9 mouse cellular contexts compared by ENCODE assay signal in genomic region chr8:83660995-83661680, GRCm38 (mm10). TPM values are rescaled to one million over a fixed set of nuclear protein-coding genes. Genes with fewer than 3 reads are reported as not detected.
DNase-seq lines count a peak whose midpoint lies in the region; ATAC-seq and TF ChIP-seq lines count a peak whose summit lies in the region.
"Had no signal": no experiment of that assay in that cellular context is flagged by ENCODE, and none has a peak within 500 bp of the region (broad histone marks: within the 10 kb centered on the region; RNA-seq: fewer than 3 reads in every experiment).

No protein-coding gene starts in this region.

- no peaks in the 10 kb centered on the region for H3K27me3 ChIP-seq in heart, embryonic 11.5 days (ENCODE audit: control insufficient read depth, insufficient read depth, low read length)
- peaks cover 1% of the 10 kb centered on the region; the same call in 1 of the 2 replicates for H3K27me3 ChIP-seq in forebrain, embryonic 10.5 days (ENCODE audit: poor library complexity, severe bottlenecking)
- no peaks in the 10 kb centered on the region for H3K27me3 ChIP-seq in kidney, adult 2 months (replicated peaks; ENCODE audit: control insufficient read depth, insufficient read depth, low read length)
- no peaks in the 10 kb centered on the region for H3K27me3 ChIP-seq in lung, postnatal 0 days (replicated peaks; ENCODE audit: insufficient read depth, low read length)

- H3K27ac ChIP-seq in heart, embryonic 11.5 days (ENCODE audit: low read depth, low read length) = peak overlapping the region; percentile 54; the same call in 1 of the 2 replicates
- peak overlapping the region; percentile 36 for H3K27ac ChIP-seq in forebrain, embryonic 10.5 days
- peak overlapping the region; percentile 65 for H3K27ac ChIP-seq in kidney, adult 2 months (ENCODE audit: insufficient read depth, low read depth, low read length)
- H3K27ac ChIP-seq in lung, postnatal 0 days (ENCODE audit: low read length) = peak overlapping the region; percentile 52; the same call in 1 of the 2 replicates

- TF ChIP-seq CTCF in kidney, adult 2 months (conservative IDR thresholded peaks at IDR 0.05; ENCODE audit: insufficient read depth, insufficient read length, low read depth, low read length) = no peak
- TF ChIP-seq CTCF in lung, postnatal 0 days (IDR thresholded peaks at IDR 0.05) = no peak

- 14% methylated on average over 22 of the region's 22 CpGs for WGBS in heart, embryonic 11.5 days (ENCODE audit: insufficient replicate concordance)
- 17% methylated on average over 22 of the region's 22 CpGs for WGBS in forebrain, embryonic 10.5 days
- WGBS in kidney, adult 2 months = 30% methylated on average over 22 of the region's 22 CpGs
- 22% methylated on average over 22 of the region's 22 CpGs for WGBS in lung, postnatal 0 days

- TF ChIP-seq POLR2A in kidney, adult 2 months (IDR thresholded peaks at IDR 0.05; ENCODE audit: low read depth, low read length) = no peak

- peak overlapping the region; percentile 58 for H3K4me2 ChIP-seq in heart, embryonic 11.5 days
- H3K4me2 ChIP-seq in lung, postnatal 0 days (replicated peaks; ENCODE audit: low read depth, low read length) = peak overlapping the region; percentile 43

- peaks cover 32% of the 10 kb centered on the region for H3K4me1 ChIP-seq in heart, embryonic 11.5 days (ENCODE audit: control insufficient read depth, insufficient read depth, low read length)
- peaks cover 66% of the 10 kb centered on the region for H3K4me1 ChIP-seq in forebrain, embryonic 10.5 days
- H3K4me1 ChIP-seq in kidney, adult 2 months (ENCODE audit: control insufficient read depth, insufficient read depth, low read length) = peaks cover 11% of the 10 kb centered on the region
- peaks cover 21% of the 10 kb centered on the region; the same call in 1 of the 2 replicates for H3K4me1 ChIP-seq in lung, postnatal 0 days (ENCODE audit: insufficient read depth, low read depth, low read length)

- ATAC-seq in heart, embryonic 11.5 days (replicated peaks; ENCODE audit: insufficient number of reproducible peaks, low FRiP score, low TSS enrichment) = no peak
- no peak for ATAC-seq in lung, postnatal 0 days
- no peak for ATAC-seq in erythroblast, adult 5-6 weeks (replicated peaks; ENCODE audit: low FRiP score, poor library complexity, severe bottlenecking)

- TF ChIP-seq EP300 in lung, postnatal 0 days (IDR thresholded peaks at IDR 0.05) = no peak

- H3K9ac ChIP-seq in heart, embryonic 11.5 days (ENCODE audit: low read depth, low read length) = peak overlapping the region; percentile 65
- H3K9ac ChIP-seq in lung, postnatal 0 days (replicated peaks; ENCODE audit: low read depth) = peak overlapping the region; percentile 23; the same call in 1 of the 2 replicates

- no peak for DNase-seq in heart, postnatal 25 days (ENCODE audit: low spot score)
- peak; percentile 31 for DNase-seq in forebrain, embryonic 10.5 days (ENCODE audit: extremely low spot score, low spot score)
- peak; percentile 40 for DNase-seq in kidney, adult 2 months
- peak; percentile 72 for DNase-seq in lung, postnatal 0 days (ENCODE audit: low spot score)
- no peak for DNase-seq in right cerebral cortex, postnatal 4 days
- DNase-seq in layer of hippocampus, postnatal 10 days (ENCODE audit: low spot score in 2 of 2) = no peak

- no peaks in the 10 kb centered on the region for H3K9me3 ChIP-seq in heart, embryonic 11.5 days (replicated peaks; ENCODE audit: control insufficient read depth, low read length)
- H3K9me3 ChIP-seq in forebrain, embryonic 10.5 days = no peaks in the 10 kb centered on the region
- no peaks in the 10 kb centered on the region for H3K9me3 ChIP-seq in lung, postnatal 0 days (ENCODE audit: low read length)

- H3K36me3 ChIP-seq in heart, embryonic 11.5 days (ENCODE audit: control insufficient read depth, insufficient read depth, low read length) = peaks cover 5% of the 10 kb centered on the region; the same call in 1 of the 2 replicates
- H3K36me3 ChIP-seq in forebrain, embryonic 10.5 days (replicated peaks) = peaks cover 59% of the 10 kb centered on the region
- no peaks in the 10 kb centered on the region for H3K36me3 ChIP-seq in kidney, adult 2 months (ENCODE audit: control insufficient read depth, insufficient read depth, low read length)
- H3K36me3 ChIP-seq in lung, postnatal 0 days (ENCODE audit: insufficient read depth, low read length) = no peaks in the 10 kb centered on the region

- peak overlapping the region; percentile 18 for H3K4me3 ChIP-seq in heart, embryonic 11.5 days (ENCODE audit: low read depth, low read length)
- H3K4me3 ChIP-seq in forebrain, embryonic 10.5 days = peak overlapping the region; percentile 23
- peak overlapping the region; percentile 29; the same call in 1 of the 2 replicates for H3K4me3 ChIP-seq in kidney, adult 2 months (ENCODE audit: insufficient read depth, low read depth, low read length)
- no peak overlapping the region for H3K4me3 ChIP-seq in lung, postnatal 0 days (ENCODE audit: low read depth, low read length)
- H3K4me3 ChIP-seq: myocyte had no signal

- intact Hi-C loops in heart, postnatal 25 days (cut with DNase I) = loop anchor here (5.0 kb wide), 3 partner anchors 61 to 296 kb away; partner anchors contain the start of genes Asf1b and Gm10644

RNA-seq across cellular contexts. Expression of gene Ptger1, which starts 5.3 kb away (rescaled TPM):
- polyA plus RNA-seq in heart, embryonic 11.5 days (2014; fragmentation: Nextera tagmentation; extraction: Ambion mirVana) = 0.13 and 0.63 TPM in 2 replicates
- under 1 TPM; 0.25 to 0.34 TPM for total RNA-seq in heart, postnatal 25 days (2021)
- polyA plus RNA-seq in forebrain, embryonic 10.5 days (2016; fragmentation: Nextera tagmentation; extraction: Ambion mirVana) = 0.37 and 0.52 TPM in 2 replicates
- polyA plus RNA-seq in kidney, adult 2 months (2012; rRNA removed) = 21.8 and 23.3 TPM in 2 replicates
- polyA plus RNA-seq in lung, postnatal 0 days (2015; fragmentation: Nextera tagmentation; extraction: Ambion mirVana) = 1.3 and 1.4 TPM in 2 replicates
- 0.21 TPM in 1 of 2 replicates, not detected in the other for total RNA-seq in erythroblast, adult 5-6 weeks (2015; ENCODE audit: low replicate concordance)
- total RNA-seq in erythroblast, adult 5-6 weeks (2017; ENCODE audit: low replicate concordance) = 0.56 and 0.60 TPM in 2 replicates
- 1 to 10 TPM in 1 of 2 experiments, under 1 TPM in 1; 0.32 to 1.0 TPM for total RNA-seq in layer of hippocampus, postnatal 10 days (2021)

RNA-seq across cellular contexts. Expression of gene Gipc1, which starts 8.7 kb away (rescaled TPM):
- polyA plus RNA-seq in heart, embryonic 11.5 days (2014; fragmentation: Nextera tagmentation; extraction: Ambion mirVana) = 171 and 180 TPM in 2 replicates
- 10 to 100 TPM; 27.3 to 29.9 TPM for total RNA-seq in heart, postnatal 25 days (2021)
- polyA plus RNA-seq in forebrain, embryonic 10.5 days (2016; fragmentation: Nextera tagmentation; extraction: Ambion mirVana) = 220 and 227 TPM in 2 replicates
- 57.6 and 66.6 TPM in 2 replicates for polyA plus RNA-seq in kidney, adult 2 months (2012; rRNA removed)
- 123 and 134 TPM in 2 replicates for polyA plus RNA-seq in lung, postnatal 0 days (2015; fragmentation: Nextera tagmentation; extraction: Ambion mirVana)
- 4.4 and 16.7 TPM in 2 replicates for total RNA-seq in erythroblast, adult 5-6 weeks (2015; ENCODE audit: low replicate concordance)
- 5.2 and 8.6 TPM in 2 replicates for total RNA-seq in erythroblast, adult 5-6 weeks (2017; ENCODE audit: low replicate concordance)
- total RNA-seq in layer of hippocampus, postnatal 10 days (2021) = 10 to 100 TPM; 65.2 to 77.6 TPM

RNA-seq across cellular contexts. Expression of gene Pkn1, which starts 37.8 kb away (rescaled TPM):
- polyA plus RNA-seq in heart, embryonic 11.5 days (2014; fragmentation: Nextera tagmentation; extraction: Ambion mirVana) = 17.0 and 21.2 TPM in 2 replicates
- total RNA-seq in heart, postnatal 25 days (2021) = 10 to 100 TPM; 58.6 to 58.8 TPM
- polyA plus RNA-seq in forebrain, embryonic 10.5 days (2016; fragmentation: Nextera tagmentation; extraction: Ambion mirVana) = 29.0 and 29.3 TPM in 2 replicates
- 81.9 and 98.1 TPM in 2 replicates for polyA plus RNA-seq in kidney, adult 2 months (2012; rRNA removed)
- polyA plus RNA-seq in lung, postnatal 0 days (2015; fragmentation: Nextera tagmentation; extraction: Ambion mirVana) = 32.2 and 34.4 TPM in 2 replicates
- total RNA-seq in erythroblast, adult 5-6 weeks (2015; ENCODE audit: low replicate concordance) = 5.2 and 9.0 TPM in 2 replicates
- total RNA-seq in erythroblast, adult 5-6 weeks (2017; ENCODE audit: low replicate concordance) = 22.3 and 30.6 TPM in 2 replicates
- total RNA-seq in layer of hippocampus, postnatal 10 days (2021) = 10 to 100 TPM; 65.0 to 73.7 TPM

RNA-seq across cellular contexts. Expression of gene Dnajb1, which starts 53.1 kb away (rescaled TPM):
- 51.2 and 51.5 TPM in 2 replicates for polyA plus RNA-seq in heart, embryonic 11.5 days (2014; fragmentation: Nextera tagmentation; extraction: Ambion mirVana)
- total RNA-seq in heart, postnatal 25 days (2021) = 10 to 100 TPM; 10.4 to 17.6 TPM
- 65.2 and 77.8 TPM in 2 replicates for polyA plus RNA-seq in forebrain, embryonic 10.5 days (2016; fragmentation: Nextera tagmentation; extraction: Ambion mirVana)
- polyA plus RNA-seq in kidney, adult 2 months (2012; rRNA removed) = 32.2 and 33.2 TPM in 2 replicates
- 34.3 and 43.6 TPM in 2 replicates for polyA plus RNA-seq in lung, postnatal 0 days (2015; fragmentation: Nextera tagmentation; extraction: Ambion mirVana)
- 12.9 and 25.7 TPM in 2 replicates for total RNA-seq in erythroblast, adult 5-6 weeks (2015; ENCODE audit: low replicate concordance)
- total RNA-seq in erythroblast, adult 5-6 weeks (2017; ENCODE audit: low replicate concordance) = 15.6 and 19.5 TPM in 2 replicates
- total RNA-seq in layer of hippocampus, postnatal 10 days (2021) = 10 to 100 TPM; 29.4 to 33.5 TPM

RNA-seq across cellular contexts. Expression of gene Tecr, which starts 53.4 kb away (rescaled TPM):
- polyA plus RNA-seq in heart, embryonic 11.5 days (2014; fragmentation: Nextera tagmentation; extraction: Ambion mirVana) = 531 and 534 TPM in 2 replicates
- 100 to 1,000 TPM; 381 to 389 TPM for total RNA-seq in heart, postnatal 25 days (2021)
- 637 and 658 TPM in 2 replicates for polyA plus RNA-seq in forebrain, embryonic 10.5 days (2016; fragmentation: Nextera tagmentation; extraction: Ambion mirVana)
- 793 and 827 TPM in 2 replicates for polyA plus RNA-seq in kidney, adult 2 months (2012; rRNA removed)
- polyA plus RNA-seq in lung, postnatal 0 days (2015; fragmentation: Nextera tagmentation; extraction: Ambion mirVana) = 273 and 293 TPM in 2 replicates
- total RNA-seq in erythroblast, adult 5-6 weeks (2015; ENCODE audit: low replicate concordance) = 130 and 150 TPM in 2 replicates
- total RNA-seq in erythroblast, adult 5-6 weeks (2017; ENCODE audit: low replicate concordance) = 47.5 and 77.4 TPM in 2 replicates
- total RNA-seq in layer of hippocampus, postnatal 10 days (2021) = 100 to 1,000 TPM; 532 to 604 TPM

Comparison
In these comparisons a context has a peak if more than half of its experiments do, and no peak if none do; other contexts are left out.
1. DNase-seq: peak in forebrain, embryonic 10.5 days (single experiment), kidney, adult 2 months (single experiment) and lung, postnatal 0 days (single experiment); none in heart, postnatal 25 days (single experiment), right cerebral cortex, postnatal 4 days (single experiment) and layer of hippocampus, postnatal 10 days (0 of 2).
2. Peak in every context shown above with its lines, with median percentiles within 50 percentile points of each other: H3K27ac ChIP-seq.